Mouse (Mus musculus): ENCODE data around the gene Traf3. TPM values are rescaled to one million over a fixed set of nuclear protein-coding genes. Genes with fewer than 3 reads are reported as not detected.

Traf3 gene
- polyA plus RNA-seq, 1 experiment: 12.2 TPM

GRCm38 (mm10) chr12:111230793-111231192 is 64.6 kb downstream of the Traf3 start:
- no peaks in the 10 kb centered on the region for H3K4me1 ChIP-seq (ENCODE audit: control insufficient read depth, insufficient read depth, low read length)
- H3K27me3 ChIP-seq (replicated peaks; ENCODE audit: control insufficient read depth, insufficient read depth, low read length): no peaks in the 10 kb centered on the region
- no peak for DNase-seq
- TF ChIP-seq CTCF (conservative IDR thresholded peaks at IDR 0.05; ENCODE audit: insufficient read depth, insufficient read length, low read depth, low read length) (no peak), POLR2A (IDR thresholded peaks at IDR 0.05; ENCODE audit: low read depth, low read length) (no peak)
- no peaks in the 10 kb centered on the region for H3K36me3 ChIP-seq (ENCODE audit: control insufficient read depth, insufficient read depth, low read length)
- whole genome bisulfite sequencing: 95% methylated on average over 2 of the region's 2 CpGs
- H3K4me3 ChIP-seq (ENCODE audit: insufficient read depth, low read depth, low read length): no peak overlapping the region
- H3K27ac ChIP-seq (ENCODE audit: insufficient read depth, low read depth, low read length): no peak overlapping the region

- no peak for DNase-seq
- TF ChIP-seq POLR2A (IDR thresholded peaks at IDR 0.05; ENCODE audit: low read depth, low read length) (no peak), CTCF (conservative IDR thresholded peaks at IDR 0.05; ENCODE audit: insufficient read depth, insufficient read length, low read depth, low read length) (no peak)
- no peaks in the 10 kb centered on the region for H3K27me3 ChIP-seq (replicated peaks; ENCODE audit: control insufficient read depth, insufficient read depth, low read length)
- no peak overlapping the region for H3K4me3 ChIP-seq (ENCODE audit: insufficient read depth, low read depth, low read length)
- 84% methylated on average over 4 of the region's 4 CpGs for WGBS
- no peaks in the 10 kb centered on the region for H3K36me3 ChIP-seq (ENCODE audit: control insufficient read depth, insufficient read depth, low read length)
- H3K27ac ChIP-seq (ENCODE audit: insufficient read depth, low read depth, low read length): no peak overlapping the region
- no peaks in the 10 kb centered on the region; the same call in 1 of the 2 replicates for H3K4me1 ChIP-seq (ENCODE audit: control insufficient read depth, insufficient read depth, low read length)
Observed at GRCm38 (mm10) chr12:111233798-111234197, 67.6 kb downstream of the Traf3 start.

- 79% methylated on average over 9 of the region's 9 CpGs for WGBS
- H3K27ac ChIP-seq (ENCODE audit: insufficient read depth, low read depth, low read length): no peak overlapping the region
Observed at GRCm38 (mm10) chr12:111234383-111234782, 68.2 kb downstream of the Traf3 start.

DNA sequence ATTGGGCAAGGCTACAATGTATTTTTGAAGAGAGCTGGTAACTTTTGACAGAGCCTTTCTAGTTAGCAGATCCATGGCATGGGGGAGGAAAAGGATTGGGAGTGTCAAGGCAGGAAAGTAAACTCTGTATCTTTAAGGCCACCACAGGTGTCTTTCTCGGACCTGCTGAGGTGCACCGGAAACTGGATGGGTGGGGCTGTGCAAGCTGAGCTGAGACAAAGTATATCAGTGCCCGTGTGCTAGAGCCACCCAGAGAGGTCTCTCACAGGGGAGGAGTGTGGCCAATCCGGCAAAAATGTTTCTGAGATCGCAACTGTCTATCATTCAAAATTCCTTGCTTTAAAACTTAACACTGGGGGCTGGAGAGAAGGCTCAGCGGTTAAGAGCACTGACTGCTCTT is 69.5 kb downstream of the Traf3 start:
- DNase-seq: no peak
- WGBS: 92% methylated on average over 6 of the region's 6 CpGs
- Histone ChIP-seq H3K4me3 (ENCODE audit: insufficient read depth, low read depth, low read length) (no peak overlapping the region), H3K27ac (ENCODE audit: insufficient read depth, low read depth, low read length) (no peak overlapping the region), H3K36me3 (ENCODE audit: control insufficient read depth, insufficient read depth, low read length) (no peaks in the 10 kb centered on the region), H3K4me1 (ENCODE audit: control insufficient read depth, insufficient read depth, low read length) (no peaks in the 10 kb centered on the region; the same call in 1 of the 2 replicates), H3K27me3 (replicated peaks; ENCODE audit: control insufficient read depth, insufficient read depth, low read length) (no peaks in the 10 kb centered on the region)
- no peak for TF ChIP-seq POLR2A (IDR thresholded peaks at IDR 0.05; ENCODE audit: low read depth, low read length)
- TF ChIP-seq CTCF (conservative IDR thresholded peaks at IDR 0.05; ENCODE audit: insufficient read depth, insufficient read length, low read depth, low read length): no peak

More at GRCm38 (mm10) chr12:111234383-111234782, 68.2 kb downstream of the Traf3 start:
- no peak for TF ChIP-seq CTCF (conservative IDR thresholded peaks at IDR 0.05; ENCODE audit: insufficient read depth, insufficient read length, low read depth, low read length)
- TF ChIP-seq POLR2A (IDR thresholded peaks at IDR 0.05; ENCODE audit: low read depth, low read length): no peak
- Histone ChIP-seq H3K27me3 (replicated peaks; ENCODE audit: control insufficient read depth, insufficient read depth, low read length) (no peaks in the 10 kb centered on the region), H3K4me3 (ENCODE audit: insufficient read depth, low read depth, low read length) (no peak overlapping the region), H3K4me1 (ENCODE audit: control insufficient read depth, insufficient read depth, low read length) (no peaks in the 10 kb centered on the region; the same call in 1 of the 2 replicates), H3K36me3 (ENCODE audit: control insufficient read depth, insufficient read depth, low read length) (no peaks in the 10 kb centered on the region)
- DNase-seq: no peak

DNA sequence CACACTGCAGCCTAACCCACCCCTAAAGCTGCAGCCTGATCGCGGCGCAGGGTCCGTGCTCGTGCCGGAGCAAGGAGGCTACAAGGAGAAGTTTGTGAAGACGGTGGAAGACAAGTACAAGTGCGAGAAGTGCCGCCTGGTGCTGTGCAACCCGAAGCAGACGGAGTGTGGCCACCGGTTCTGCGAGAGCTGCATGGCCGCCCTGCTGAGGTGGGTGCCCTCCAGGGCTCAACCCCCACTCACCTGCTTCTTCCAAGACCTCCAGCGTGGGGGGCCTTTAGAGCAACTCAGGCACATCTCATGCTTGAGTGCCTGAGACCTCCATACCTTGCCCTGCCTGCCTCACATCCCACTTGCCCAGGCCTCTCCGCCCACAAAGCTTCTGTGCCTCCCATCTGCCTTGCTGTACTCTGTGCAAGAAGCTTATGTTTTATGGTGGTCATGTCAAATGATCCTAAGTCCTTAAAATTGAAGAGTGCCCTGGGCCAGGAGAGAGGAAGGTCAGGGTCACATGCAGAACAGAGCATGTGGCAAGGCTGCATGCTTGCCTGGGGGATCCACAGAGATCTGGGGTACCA is 71.5 kb downstream of the Traf3 start:
- Histone ChIP-seq H3K27ac (ENCODE audit: insufficient read depth, low read depth, low read length) (no peak overlapping the region), H3K36me3 (ENCODE audit: control insufficient read depth, insufficient read depth, low read length) (no peaks in the 10 kb centered on the region), H3K4me1 (ENCODE audit: control insufficient read depth, insufficient read depth, low read length) (no peaks in the 10 kb centered on the region; the same call in 1 of the 2 replicates), H3K27me3 (replicated peaks; ENCODE audit: control insufficient read depth, insufficient read depth, low read length) (no peaks in the 10 kb centered on the region), H3K4me3 (ENCODE audit: insufficient read depth, low read depth, low read length) (no peak overlapping the region)
- TF ChIP-seq CTCF (conservative IDR thresholded peaks at IDR 0.05; ENCODE audit: insufficient read depth, insufficient read length, low read depth, low read length) (no peak), POLR2A (IDR thresholded peaks at IDR 0.05; ENCODE audit: low read depth, low read length) (no peak)
- no peak for DNase-seq
- WGBS: 92% methylated on average over 16 of the region's 16 CpGs

DNA sequence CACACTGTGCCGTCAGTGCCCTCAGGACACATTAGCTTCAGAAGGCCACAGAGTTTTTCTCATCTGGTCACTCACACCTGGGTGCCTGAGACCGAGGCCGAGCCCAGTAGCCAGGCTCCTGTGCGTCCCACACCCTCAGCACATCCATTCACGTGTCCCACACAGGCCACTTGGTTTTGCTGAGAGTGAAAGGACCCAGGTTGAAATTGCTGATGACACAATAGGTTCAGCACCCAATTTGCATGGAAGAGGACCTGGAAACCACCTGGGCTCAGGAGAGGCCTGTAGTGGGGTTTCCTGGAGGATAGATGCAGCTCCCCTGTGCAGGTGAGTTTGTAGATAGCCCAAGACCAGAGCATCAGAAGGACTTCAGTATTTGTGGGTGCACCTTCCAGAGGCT is 72.2 kb downstream of the Traf3 start:
- no peak for DNase-seq
- Histone ChIP-seq H3K4me1 (ENCODE audit: control insufficient read depth, insufficient read depth, low read length) (no peaks in the 10 kb centered on the region; the same call in 1 of the 2 replicates), H3K36me3 (ENCODE audit: control insufficient read depth, insufficient read depth, low read length) (no peaks in the 10 kb centered on the region), H3K27me3 (replicated peaks; ENCODE audit: control insufficient read depth, insufficient read depth, low read length) (no peaks in the 10 kb centered on the region), H3K27ac (ENCODE audit: insufficient read depth, low read depth, low read length) (no peak overlapping the region), H3K4me3 (ENCODE audit: insufficient read depth, low read depth, low read length) (no peak overlapping the region)
- 85% methylated on average over 5 of the region's 5 CpGs for WGBS
- no peak for TF ChIP-seq CTCF (conservative IDR thresholded peaks at IDR 0.05; ENCODE audit: insufficient read depth, insufficient read length, low read depth, low read length)
- TF ChIP-seq POLR2A (IDR thresholded peaks at IDR 0.05; ENCODE audit: low read depth, low read length): no peak

- Histone ChIP-seq H3K4me3 (ENCODE audit: insufficient read depth, low read depth, low read length) (no peak overlapping the region), H3K36me3 (ENCODE audit: control insufficient read depth, insufficient read depth, low read length) (no peaks in the 10 kb centered on the region), H3K27me3 (replicated peaks; ENCODE audit: control insufficient read depth, insufficient read depth, low read length) (no peaks in the 10 kb centered on the region), H3K27ac (ENCODE audit: insufficient read depth, low read depth, low read length) (no peak overlapping the region), H3K4me1 (ENCODE audit: control insufficient read depth, insufficient read depth, low read length) (no peaks in the 10 kb centered on the region; the same call in 1 of the 2 replicates)
- peak; percentile 60 for DNase-seq
- no peak for TF ChIP-seq CTCF (conservative IDR thresholded peaks at IDR 0.05; ENCODE audit: insufficient read depth, insufficient read length, low read depth, low read length)
- no peak for TF ChIP-seq POLR2A (IDR thresholded peaks at IDR 0.05; ENCODE audit: low read depth, low read length)
- WGBS: 23% methylated on average over 4 of the region's 4 CpGs
Observed at GRCm38 (mm10) chr12:111238778-111239177, 72.6 kb downstream of the Traf3 start.
